22 mouse cellular contexts compared by ENCODE assay signal in the genomic region with DNA sequence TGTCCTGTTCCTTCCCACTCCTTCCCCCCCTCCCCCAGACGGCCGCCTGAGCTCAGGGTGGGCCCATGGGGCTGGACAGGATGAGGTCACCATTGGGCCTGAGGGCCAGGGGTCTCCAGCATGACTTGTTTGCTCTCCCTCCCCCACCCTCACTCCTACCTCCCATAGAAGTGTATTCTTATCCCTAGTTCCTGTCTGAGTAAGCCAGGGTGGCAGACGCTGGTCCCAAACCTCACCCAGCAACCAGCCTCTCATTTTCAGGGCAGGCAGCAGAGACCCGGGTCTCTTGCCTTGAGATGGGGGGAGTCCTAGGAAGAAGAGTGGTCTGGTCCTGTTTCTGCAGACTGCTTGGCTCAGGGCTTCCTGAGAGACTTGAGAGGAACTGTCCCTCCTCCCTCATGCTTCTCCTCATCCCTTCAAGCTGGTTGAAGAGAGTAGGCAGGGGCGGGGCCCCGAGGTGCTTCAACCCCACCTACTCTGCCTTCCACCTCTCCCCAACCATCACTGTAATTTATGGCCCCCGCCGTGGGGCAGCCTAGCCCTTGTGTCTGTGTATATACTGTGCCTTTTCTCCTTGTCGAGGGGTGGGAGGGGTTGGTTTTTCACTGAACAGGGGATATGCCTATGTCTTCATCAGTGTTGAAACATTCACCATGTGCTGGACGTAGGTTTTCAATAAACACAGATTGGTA. TPM values are rescaled to one million over a fixed set of nuclear protein-coding genes. Genes with fewer than 3 reads are reported as not detected.
DNase-seq lines count a peak whose midpoint lies in the region; ATAC-seq and TF ChIP-seq lines count a peak whose summit lies in the region.
"Had no signal": no experiment of that assay in that cellular context is flagged by ENCODE, and none has a peak within 500 bp of the region (broad histone marks: within the 10 kb centered on the region; RNA-seq: fewer than 3 reads in every experiment).

No protein-coding gene starts in this region.

- peaks cover 66% of the 10 kb centered on the region for H3K36me3 ChIP-seq in forebrain, embryonic 12.5 days (replicated peaks)
- peaks cover 24% of the 10 kb centered on the region; the same call in 1 of the 2 replicates for H3K36me3 ChIP-seq in forebrain, embryonic 11.5 days (ENCODE audit: control insufficient read depth, insufficient read depth, low read length)
- peaks cover 79 to 97% of the 10 kb centered on the region in 2 experiments for H3K36me3 ChIP-seq in CH12.LX (replicated peaks in 1 of 2; ENCODE audit: control insufficient read depth in 1 of 2, insufficient read depth in 1 of 2, low read length in 1 of 2)

- no peak overlapping the region for H3K27ac ChIP-seq in forebrain, embryonic 12.5 days
- H3K27ac ChIP-seq in forebrain, embryonic 11.5 days (ENCODE audit: low read depth, low read length), result no peak overlapping the region
- H3K27ac ChIP-seq in layer of hippocampus, adult 2 months, result peak overlapping the region; percentile 66; the same call in 1 of the 2 replicates
- peak overlapping the region; percentile 45 for H3K27ac ChIP-seq in CH12.LX (ENCODE audit: insufficient read depth, low read depth)
- H3K27ac ChIP-seq: heart, adult 2 months; limb, embryonic 15.5 days; liver, embryonic 15.5 days; macrophage had no signal

- no peak for TF ChIP-seq CTCF in layer of hippocampus, adult 2 months (conservative IDR thresholded peaks at IDR 0.05)
- TF ChIP-seq CTCF in CH12.LX (conservative IDR thresholded peaks at IDR 0.05 in 1 of 2, IDR thresholded peaks at IDR 0.05 in 1 of 2; ENCODE audit: low read depth in 2 of 2, low read length in 2 of 2), result no peak

- dilution Hi-C loops in CH12.LX (cut with MboI; ENCODE audit: extremely low pct_ligation_motif_present, extremely low pct_unique_long_range_greater_than_20kb, low sequenced_read_pairs), result no loop called here

- peaks cover 21% of the 10 kb centered on the region for H3K79me2 ChIP-seq in CH12.LX (replicated peaks; ENCODE audit: control insufficient read depth, extremely low read depth, insufficient read depth, poor library complexity, severe bottlenecking)

- no peak for TF ChIP-seq EP300 in CH12.LX (IDR thresholded peaks at IDR 0.05; ENCODE audit: low read length)

- no peak for DNase-seq in forebrain, embryonic 11.5 days (ENCODE audit: low spot score)
- DNase-seq in layer of hippocampus, adult 2 months (ENCODE audit: low spot score in 2 of 2), result no peak
- DNase-seq in layer of hippocampus, adult 9-10 months (ENCODE audit: low spot score), result no peak
- no peak for DNase-seq in CH12.LX (ENCODE audit: extremely low read depth)
- peak; percentile 39 to 48 for DNase-seq in cerebellum, postnatal 14 days
- no peak for DNase-seq in heart, postnatal 36 days
- DNase-seq: adrenal gland, adult 8-10 months; gastrocnemius, postnatal 14 days; heart, adult 2 months; heart, postnatal 4 days; kidney, adult 11 months; retina, postnatal 1 day had no signal

- no peak for ATAC-seq in forebrain, embryonic 12.5 days (ENCODE audit: low FRiP score)
- no peak for ATAC-seq in forebrain, embryonic 11.5 days (replicated peaks; ENCODE audit: low FRiP score)
- ATAC-seq: Patski had no signal

- peak overlapping the region; percentile 4; the same call in 1 of the 2 replicates for H3K9ac ChIP-seq in forebrain, embryonic 12.5 days
- no peak overlapping the region for H3K9ac ChIP-seq in forebrain, embryonic 11.5 days (ENCODE audit: low read length)
- H3K9ac ChIP-seq in CH12.LX (ENCODE audit: insufficient read depth, low read depth), result no peak overlapping the region
- H3K9ac ChIP-seq: limb, embryonic 15.5 days; liver, embryonic 15.5 days had no signal

- H3K27me3 ChIP-seq in forebrain, embryonic 12.5 days, result peaks cover 50% of the 10 kb centered on the region
- peaks cover 30% of the 10 kb centered on the region for H3K27me3 ChIP-seq in forebrain, embryonic 11.5 days (ENCODE audit: control insufficient read depth, insufficient read depth, low read length)
- no peaks in the 10 kb centered on the region for H3K27me3 ChIP-seq in CH12.LX (replicated peaks)
- H3K27me3 ChIP-seq: Patski had no signal

- H3K4me1 ChIP-seq in forebrain, embryonic 12.5 days, result peaks cover 35% of the 10 kb centered on the region
- H3K4me1 ChIP-seq in forebrain, embryonic 11.5 days (replicated peaks; ENCODE audit: control insufficient read depth, insufficient read depth, low read length), result peaks cover 11% of the 10 kb centered on the region; the same call in 1 of the 2 replicates
- peaks cover 12 to 48% of the 10 kb centered on the region in 2 experiments; a peak in 3 of 4 replicates for H3K4me1 ChIP-seq in CH12.LX (ENCODE audit: control insufficient read depth in 1 of 2, insufficient read depth in 2 of 2)

- H3K4me3 ChIP-seq in forebrain, embryonic 12.5 days (replicated peaks), result no peak overlapping the region
- H3K4me3 ChIP-seq in forebrain, embryonic 11.5 days (ENCODE audit: low read depth, low read length), result no peak overlapping the region
- H3K4me3 ChIP-seq in layer of hippocampus, adult 2 months, result no peak overlapping the region
- no peak overlapping the region for H3K4me3 ChIP-seq in CH12.LX (replicated peaks in 1 of 3; ENCODE audit: low read depth in 2 of 3, low read length in 2 of 3, poor library complexity in 1 of 3)
- H3K4me3 ChIP-seq: heart, adult 2 months; limb, embryonic 15.5 days; liver, embryonic 15.5 days had no signal

- no peak overlapping the region for H3K4me2 ChIP-seq in forebrain, embryonic 12.5 days
- no peak overlapping the region for H3K4me2 ChIP-seq in forebrain, embryonic 11.5 days (ENCODE audit: low read depth, low read length, severe bottlenecking)
- no peak overlapping the region for H3K4me2 ChIP-seq in CH12.LX (ENCODE audit: insufficient read depth, low read depth, poor library complexity, severe bottlenecking)
- H3K4me2 ChIP-seq: limb, embryonic 15.5 days; liver, embryonic 15.5 days had no signal

- intact Hi-C loops in heart, postnatal 36 days (cut with DNase I), result no loop called here

- TF ChIP-seq POLR2A in CH12.LX (IDR thresholded peaks at IDR 0.05; ENCODE audit: low read depth, low read length), result no peak; the same call in 1 of the 2 replicates

- 66% methylated on average over 10 of the region's 10 CpGs for WGBS in forebrain, embryonic 12.5 days
- 61% methylated on average over 10 of the region's 10 CpGs for WGBS in forebrain, embryonic 11.5 days

- no peak for TF ChIP-seq RAD21 in CH12.LX (IDR thresholded peaks at IDR 0.05; ENCODE audit: low read depth, low read length)

- in situ Hi-C loops in CH12.LX (cut with MboI; ENCODE audit: low pct_ligation_motif_present, low pct_unique_long_range_greater_than_20kb, low sequenced_read_pairs), result no loop called here

- no peaks in the 10 kb centered on the region for H3K9me3 ChIP-seq in forebrain, embryonic 12.5 days
- H3K9me3 ChIP-seq in forebrain, embryonic 11.5 days (ENCODE audit: control insufficient read depth, low read length), result no peaks in the 10 kb centered on the region
- H3K9me3 ChIP-seq in CH12.LX (replicated peaks; ENCODE audit: low read length), result peaks cover 9% of the 10 kb centered on the region
- H3K9me3 ChIP-seq: limb, embryonic 15.5 days; liver, embryonic 15.5 days had no signal

TF ChIP-seq in CH12.LX, 34 proteins besides CTCF, POLR2A, EP300 and RAD21 (continues in another document):
- TF ChIP-seq SMC3 (IDR thresholded peaks at IDR 0.05; ENCODE audit: low read depth, low read length) (no peak), IRF4 (IDR thresholded peaks at IDR 0.05; ENCODE audit: low read depth, low read length) (no peak), POLR2AphosphoS2 (IDR thresholded peaks at IDR 0.05; ENCODE audit: low read depth, low read length) (peak; percentile 11), ZMIZ1 (IDR thresholded peaks at IDR 0.05; ENCODE audit: low read depth, low read length) (0 out of 2 replicates have a peak, but pooled peaks have one; percentile 13)

RNA-seq across cellular contexts. Expression of a gene that starts 7.8 kb away (rescaled TPM):
- polyA plus RNA-seq in forebrain, embryonic 12.5 days (2016; fragmentation: Nextera tagmentation; extraction: Ambion mirVana), result 0.90 and 2.4 TPM in 2 replicates
- 0.87 and 1.2 TPM in 2 replicates for polyA plus RNA-seq in forebrain, embryonic 11.5 days (2014; fragmentation: Nextera tagmentation; extraction: Ambion mirVana)
- total RNA-seq in layer of hippocampus, adult 2 months (2021), result 1 to 10 TPM in 1 of 2 experiments, under 1 TPM in 1; 0.95 to 1.2 TPM
- total RNA-seq in CH12.LX (2012; rRNA removed) (152 and 159 TPM in 2 replicates), CH12.LX (2014; rRNA removed) (94.6 and 103 TPM in 2 replicates)
- 64.2 and 83.4 TPM in 2 replicates for polyA plus RNA-seq in CH12.LX (2012; ENCODE audit: insufficient read length, low read depth)
- under 1 TPM; 0.14 to 0.19 TPM for total RNA-seq in heart, postnatal 36 days (2021)
- polyA plus RNA-seq: macrophage; stomach, embryonic 16.5 days had no signal

RNA-seq across cellular contexts. Expression of a gene that starts 19.3 kb away (rescaled TPM):
- polyA plus RNA-seq in forebrain, embryonic 12.5 days (2016; fragmentation: Nextera tagmentation; extraction: Ambion mirVana), result 0.24 and 0.29 TPM in 2 replicates
- 0.35 and 0.64 TPM in 2 replicates for polyA plus RNA-seq in forebrain, embryonic 11.5 days (2014; fragmentation: Nextera tagmentation; extraction: Ambion mirVana)
- total RNA-seq in layer of hippocampus, adult 2 months (2021), result under 1 TPM; 0.54 to 0.79 TPM
- total RNA-seq in CH12.LX (2012; rRNA removed) (287 and 334 TPM in 2 replicates), CH12.LX (2014; rRNA removed) (188 and 204 TPM in 2 replicates)
- polyA plus RNA-seq in CH12.LX (2012; ENCODE audit: insufficient read length, low read depth), result 219 and 257 TPM in 2 replicates
- total RNA-seq in heart, postnatal 36 days (2021), result under 1 TPM; 0.28 to 0.30 TPM
- total RNA-seq: gastrocnemius, postnatal 14 days had no signal
- polyA plus RNA-seq: lung, embryonic 16.5 days had no signal

RNA-seq across cellular contexts. Expression of a gene that starts 39.7 kb away (rescaled TPM):
- 81.3 and 86.4 TPM in 2 replicates for polyA plus RNA-seq in forebrain, embryonic 12.5 days (2016; fragmentation: Nextera tagmentation; extraction: Ambion mirVana)
- polyA plus RNA-seq in forebrain, embryonic 11.5 days (2014; fragmentation: Nextera tagmentation; extraction: Ambion mirVana), result 91.6 and 100 TPM in 2 replicates
- 1 to 10 TPM; 2.5 TPM for total RNA-seq in layer of hippocampus, adult 2 months (2021)
- total RNA-seq in CH12.LX (2012; rRNA removed), result 31.5 and 34.2 TPM in 2 replicates
- 17.1 and 22.8 TPM in 2 replicates for total RNA-seq in CH12.LX (2014; rRNA removed)
- 39.6 and 44.0 TPM in 2 replicates for polyA plus RNA-seq in CH12.LX (2012; ENCODE audit: insufficient read length, low read depth)
- total RNA-seq in heart, postnatal 36 days (2021), result under 1 TPM; 0.42 to 0.51 TPM

RNA-seq across cellular contexts. Expression of a gene that starts 47.4 kb away (rescaled TPM):
- 3.9 and 4.7 TPM in 2 replicates for polyA plus RNA-seq in forebrain, embryonic 12.5 days (2016; fragmentation: Nextera tagmentation; extraction: Ambion mirVana)
- 2.2 and 2.4 TPM in 2 replicates for polyA plus RNA-seq in forebrain, embryonic 11.5 days (2014; fragmentation: Nextera tagmentation; extraction: Ambion mirVana)
- total RNA-seq in layer of hippocampus, adult 2 months (2021), result 100 to 1,000 TPM; 105 to 108 TPM
- total RNA-seq in CH12.LX (2012; rRNA removed) (not detected in 2 replicates), CH12.LX (2014; rRNA removed) (not detected in 2 replicates)
- not detected in 2 replicates for polyA plus RNA-seq in CH12.LX (2012; ENCODE audit: insufficient read length, low read depth)
- not detected for total RNA-seq in heart, postnatal 36 days (2021)
- total RNA-seq: gastrocnemius, postnatal 14 days; heart, adult 2 months; heart, postnatal 4 days had no signal
- polyA plus RNA-seq: heart, embryonic 14.5 days; kidney, embryonic 16.5 days; limb, embryonic 15.5 days; liver, embryonic 15.5 days; lung, embryonic 16.5 days; macrophage; Patski; stomach, embryonic 16.5 days; thymus, postnatal 0 days had no signal

RNA-seq across cellular contexts. Expression of a gene that starts 57.8 kb away (rescaled TPM):
- 244 and 265 TPM in 2 replicates for polyA plus RNA-seq in forebrain, embryonic 12.5 days (2016; fragmentation: Nextera tagmentation; extraction: Ambion mirVana)
- polyA plus RNA-seq in forebrain, embryonic 11.5 days (2014; fragmentation: Nextera tagmentation; extraction: Ambion mirVana), result 209 and 216 TPM in 2 replicates
- 100 to 1,000 TPM; 162 to 165 TPM for total RNA-seq in layer of hippocampus, adult 2 months (2021)
- total RNA-seq in CH12.LX (2012; rRNA removed) (130 and 159 TPM in 2 replicates), CH12.LX (2014; rRNA removed) (77.6 and 94.3 TPM in 2 replicates)
- polyA plus RNA-seq in CH12.LX (2012; ENCODE audit: insufficient read length, low read depth), result 214 and 253 TPM in 2 replicates
- total RNA-seq in heart, postnatal 36 days (2021), result 10 to 100 TPM; 17.4 to 19.5 TPM

Comparison
In these comparisons a context has a peak if more than half of its experiments do, and no peak if none do; other contexts are left out.
1. H3K27ac ChIP-seq: peak in layer of hippocampus, adult 2 months (single experiment) and CH12.LX (single experiment); none in forebrain, embryonic 12.5 days (single experiment) and forebrain, embryonic 11.5 days (single experiment).
2. DNase-seq: peak in cerebellum, postnatal 14 days (2 of 2); none in forebrain, embryonic 11.5 days (single experiment), layer of hippocampus, adult 2 months (0 of 2), layer of hippocampus, adult 9-10 months (single experiment), CH12.LX (single experiment) and heart, postnatal 36 days (0 of 2).
3. RNA of a gene that starts 7.8 kb away (total RNA-seq): 94.6 to 159 TPM in CH12.LX; 0.95 to 1.2 TPM in layer of hippocampus, adult 2 months and 0.14 to 0.19 TPM in heart, postnatal 36 days; every median in the first group is over 10 times any median in the second.
4. RNA of a gene that starts 19.3 kb away (total RNA-seq): 188 to 334 TPM in CH12.LX; 0.54 to 0.79 TPM in layer of hippocampus, adult 2 months and 0.28 to 0.30 TPM in heart, postnatal 36 days; every median in the first group is over 100 times any median in the second.
5. RNA of a gene that starts 39.7 kb away (total RNA-seq): 17.1 to 34.2 TPM in CH12.LX; 2.5 TPM in layer of hippocampus, adult 2 months and 0.42 to 0.51 TPM in heart, postnatal 36 days; every median in the first group is over 4 times any median in the second.